Mouse (Mus musculus) midbrain, embryonic 10.5 days (tissue): ENCODE measurements around the gene Gm8439. TPM values are rescaled to one million over a fixed set of nuclear protein-coding genes. Genes with fewer than 3 reads are reported as not detected.
A peak's percentile ranks its signal among the peaks of the same experiment; 100 is the strongest.

Source experiments
- DNase-seq: peaks from one replicate; pipeline ENCODE4 v3.0.0-alpha.2; 2017; ENCODE audit warnings: low spot score
- H3K27ac ChIP-seq: fragments of 300-500 bp; sonication (generic); replicated peaks from 2 replicates; pipeline ENCODE4 v1.5.1; 2016; ENCODE audit warnings: mild to moderate bottlenecking
- H3K27me3 ChIP-seq: fragments of 300-500 bp; sonication (generic); 2 replicates; pipeline ENCODE4 v1.6.1; 2016; ENCODE audit warnings: low read depth, mild to moderate bottlenecking; ENCODE audit not compliant: poor library complexity, severe bottlenecking
- H3K36me3 ChIP-seq: fragments of 300-500 bp; sonication (generic); 2 replicates; pipeline ENCODE4 v1.6.1; 2016; ENCODE audit warnings: mild to moderate bottlenecking, moderate library complexity
- H3K4me1 ChIP-seq: fragments of 300-500 bp; sonication (generic); 2 replicates; pipeline ENCODE4 v1.6.1; 2016
- H3K4me3 ChIP-seq: fragments of 300-500 bp; sonication (generic); 2 replicates; pipeline ENCODE4 v1.5.1; 2016; ENCODE audit warnings: mild to moderate bottlenecking, moderate library complexity
- H3K9me3 ChIP-seq: fragments of 300-500 bp; sonication (generic); replicated peaks from 2 replicates; pipeline ENCODE4 v1.6.1; 2016; ENCODE audit warnings: mild to moderate bottlenecking
- WGBS: fragments of 180-500 bp; shearing (Covaris S2); methylation state at CpG from one replicate; pipeline ENCODE4 v1.1.7; 2016; 5-methylcytosine and 5-hydroxymethylcytosine counted together
- polyA plus RNA-seq: library from polyadenylated mRNA; unstranded; fragments of >200 nt; fragmentation: Nextera tagmentation; extraction: Ambion mirVana; gene quantifications from 2 replicates; pipeline ENCODE4 v1.2.1, GENCODE M21; 2016

The Gm8439 gene
- polyA plus RNA-seq, 1 experiment from 2014 or later: not detected

- peaks cover 55% of the 10 kb centered on the region for H3K4me1 ChIP-seq
- H3K4me3 ChIP-seq: no peak overlapping the region
- peak overlapping the region; percentile 67 for H3K27ac ChIP-seq
- DNase-seq: peak; percentile 52
- no peaks in the 10 kb centered on the region for H3K9me3 ChIP-seq
- no peaks in the 10 kb centered on the region for H3K36me3 ChIP-seq
- peaks cover 5% of the 10 kb centered on the region; the same call in 1 of the 2 replicates for H3K27me3 ChIP-seq
- 28% methylated on average over 10 of the region's 10 CpGs for WGBS
Observed at GRCm38 (mm10) chr4:120615528-120616081, 27.1 kb downstream of the Gm8439 start.

- no peak overlapping the region for H3K4me3 ChIP-seq
- H3K9me3 ChIP-seq: no peaks in the 10 kb centered on the region
- H3K4me1 ChIP-seq: peaks cover 50% of the 10 kb centered on the region
- H3K36me3 ChIP-seq: no peaks in the 10 kb centered on the region
- H3K27ac ChIP-seq: peak overlapping the region; percentile 67
- DNase-seq: no peak
- peaks cover 5% of the 10 kb centered on the region; the same call in 1 of the 2 replicates for H3K27me3 ChIP-seq
- WGBS: 60% methylated on average over 12 of the region's 13 CpGs
Observed at GRCm38 (mm10) chr4:120616199-120617025, 27.9 kb downstream of the Gm8439 start.

GRCm38 (mm10) chr4:120627728-120628127 lies 39.2 kb downstream of the Gm8439 start:
- WGBS: 89% methylated on average over 6 of the region's 6 CpGs
- Histone ChIP-seq H3K36me3 (no peaks in the 10 kb centered on the region), H3K9me3 (no peaks in the 10 kb centered on the region), H3K4me1 (no peaks in the 10 kb centered on the region), H3K27ac (no peak overlapping the region), H3K27me3 (no peaks in the 10 kb centered on the region), H3K4me3 (no peak overlapping the region)
- no peak for DNase-seq

DNA sequence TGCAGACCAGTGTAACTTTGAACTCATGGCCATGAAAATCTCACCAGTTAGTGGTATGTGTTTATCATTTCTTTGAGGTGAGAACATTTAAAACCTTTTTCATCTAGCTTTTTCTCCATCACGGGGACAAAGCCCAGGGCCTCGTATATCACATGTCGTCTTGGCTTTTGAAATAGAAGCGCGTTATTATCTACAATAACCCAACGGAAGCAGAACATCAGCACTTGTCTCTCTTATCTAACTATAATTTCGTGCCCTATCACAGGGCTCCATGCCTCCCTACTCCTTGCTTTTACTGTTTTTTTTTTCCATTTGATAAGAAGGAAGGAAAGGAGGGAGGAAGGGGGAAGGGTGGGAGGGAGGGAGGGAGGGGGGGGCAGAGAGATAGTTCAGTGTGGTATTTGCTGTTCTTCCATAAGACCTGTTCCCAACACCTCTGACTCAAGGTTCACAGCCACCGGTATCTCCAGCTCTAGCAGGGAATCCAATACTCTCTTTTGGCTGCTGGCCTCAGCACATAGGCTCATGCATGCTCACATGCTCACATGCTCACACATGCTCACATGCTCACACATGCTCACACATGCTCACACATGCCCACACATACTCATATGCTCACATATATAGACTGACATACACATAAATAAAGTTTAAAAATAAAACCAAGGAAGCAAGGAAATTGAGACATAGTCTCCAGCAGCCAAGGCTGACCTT lies 41.8 kb downstream of the Gm8439 start:
- no peaks in the 10 kb centered on the region for H3K36me3 ChIP-seq
- no peak overlapping the region for H3K27ac ChIP-seq
- no peak for DNase-seq
- H3K27me3 ChIP-seq: no peaks in the 10 kb centered on the region
- no peaks in the 10 kb centered on the region for H3K9me3 ChIP-seq
- 84% methylated on average over 8 of the region's 8 CpGs for WGBS
- H3K4me3 ChIP-seq: no peak overlapping the region
- H3K4me1 ChIP-seq: no peaks in the 10 kb centered on the region

DNA sequence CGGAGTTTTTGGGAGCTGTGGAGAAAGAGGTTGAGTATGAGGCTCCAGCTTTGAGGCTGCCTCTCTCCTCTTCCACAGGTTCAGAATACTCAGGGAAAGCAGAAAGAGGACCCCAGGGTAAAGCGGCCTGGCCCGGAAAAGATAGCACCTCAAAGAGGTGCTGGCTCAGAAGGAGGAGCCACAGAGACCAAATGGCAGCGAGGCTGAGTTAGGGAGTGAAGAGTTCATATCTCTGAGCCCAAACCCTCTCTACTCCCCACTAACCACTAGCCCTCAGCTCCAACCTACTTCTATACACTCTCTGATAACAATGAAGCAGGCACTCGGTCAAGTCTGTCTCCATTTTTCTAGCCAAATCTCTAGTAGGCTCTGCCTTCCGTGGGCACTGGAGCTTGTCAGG lies 43.3 kb downstream of the Gm8439 start:
- H3K36me3 ChIP-seq: no peaks in the 10 kb centered on the region
- DNase-seq: no peak
- no peaks in the 10 kb centered on the region for H3K27me3 ChIP-seq
- H3K4me3 ChIP-seq: no peak overlapping the region
- no peak overlapping the region for H3K27ac ChIP-seq
- H3K4me1 ChIP-seq: no peaks in the 10 kb centered on the region
- no peaks in the 10 kb centered on the region for H3K9me3 ChIP-seq
- 69% methylated on average over 6 of the region's 6 CpGs for WGBS

- H3K4me3 ChIP-seq: no peak overlapping the region
- H3K36me3 ChIP-seq: no peaks in the 10 kb centered on the region
- H3K27me3 ChIP-seq: peaks cover 2% of the 10 kb centered on the region; the same call in 1 of the 2 replicates
- WGBS: 88% methylated on average over 2 of the region's 2 CpGs
- no peaks in the 10 kb centered on the region for H3K4me1 ChIP-seq
- H3K9me3 ChIP-seq: no peaks in the 10 kb centered on the region
- H3K27ac ChIP-seq: no peak overlapping the region
- no peak for DNase-seq
Observed at GRCm38 (mm10) chr4:120635351-120635750, 46.8 kb downstream of the Gm8439 start.

DNA sequence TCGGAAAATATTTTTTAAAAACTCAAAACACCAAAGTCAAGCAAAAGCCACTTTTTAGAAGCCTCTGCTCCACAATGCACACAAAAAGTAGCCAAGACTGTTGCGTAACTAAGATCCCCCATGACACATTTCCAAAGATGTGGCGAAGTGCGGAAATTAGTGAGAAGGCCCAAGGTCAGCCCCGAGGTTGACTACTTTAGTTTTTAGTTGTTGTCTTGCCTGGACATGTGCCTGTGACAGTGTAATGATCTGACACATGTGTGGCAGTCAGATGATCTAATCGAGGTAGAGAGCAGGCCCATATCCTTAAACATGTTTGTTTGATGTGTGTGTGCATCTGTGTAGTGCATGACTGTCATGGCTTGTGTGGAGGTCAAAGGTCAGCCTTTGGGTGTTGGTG lies 53.4 kb downstream of the Gm8439 start:
- no peaks in the 10 kb centered on the region for H3K36me3 ChIP-seq
- 93% methylated on average over 6 of the region's 6 CpGs for WGBS
- H3K4me1 ChIP-seq: no peaks in the 10 kb centered on the region
- DNase-seq: no peak
- no peak overlapping the region for H3K27ac ChIP-seq
- peaks cover 6% of the 10 kb centered on the region; the same call in 1 of the 2 replicates for H3K27me3 ChIP-seq
- no peaks in the 10 kb centered on the region for H3K9me3 ChIP-seq
- no peak overlapping the region for H3K4me3 ChIP-seq

GRCm38 (mm10) chr4:120643899-120644298 lies 55.4 kb downstream of the Gm8439 start:
- Histone ChIP-seq H3K4me1 (no peaks in the 10 kb centered on the region), H3K36me3 (no peaks in the 10 kb centered on the region), H3K27me3 (peaks cover 22% of the 10 kb centered on the region), H3K27ac (no peak overlapping the region), H3K9me3 (no peaks in the 10 kb centered on the region), H3K4me3 (no peak overlapping the region)
- WGBS: 89% methylated on average over 3 of the region's 3 CpGs
- no peak for DNase-seq

DNA sequence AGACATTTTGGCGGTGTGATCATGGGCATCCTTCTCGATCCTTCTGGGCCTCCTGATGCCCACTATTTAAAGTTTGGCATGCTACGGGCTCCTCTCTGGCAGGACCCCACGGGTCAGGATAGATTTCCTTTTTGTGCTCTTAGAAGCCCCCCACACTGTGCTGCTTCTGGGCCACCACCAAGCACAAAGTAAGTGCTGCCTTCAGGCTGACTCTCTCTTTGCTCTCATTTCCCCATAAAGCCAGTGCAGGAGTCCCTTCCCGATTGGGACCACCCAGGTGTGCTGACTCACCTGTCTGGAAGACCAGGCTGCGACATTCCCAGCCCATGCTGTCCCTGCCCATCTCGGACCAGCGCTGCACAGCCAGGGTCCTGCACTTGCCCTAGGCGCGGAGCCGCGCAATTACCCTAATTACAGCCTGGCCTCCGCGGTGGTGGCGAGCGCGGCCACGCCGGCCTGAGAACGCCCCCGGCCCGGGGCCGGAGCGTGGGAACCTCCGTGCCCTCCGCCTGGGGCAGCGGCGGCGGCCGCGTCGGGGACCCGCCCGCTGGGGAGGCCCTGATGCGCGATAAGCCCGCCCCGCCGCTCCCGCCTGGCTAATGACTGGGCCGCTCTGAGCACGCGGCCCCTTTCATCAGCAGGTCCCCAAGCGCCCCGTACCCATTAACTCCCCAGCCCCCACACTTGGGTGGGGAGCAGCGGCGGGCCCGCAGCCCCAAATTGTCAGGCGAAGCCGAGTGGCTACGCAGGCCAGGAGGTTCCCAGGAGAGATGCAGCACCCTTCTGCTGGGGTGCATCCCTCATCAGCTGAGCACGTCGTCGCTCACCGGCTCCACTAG lies 61.0 kb downstream of the Gm8439 start:
- H3K27ac ChIP-seq: peak overlapping the region; percentile 76
- H3K9me3 ChIP-seq: no peaks in the 10 kb centered on the region; the same call in 1 of the 2 replicates
- peak overlapping the region; percentile 65 for H3K4me3 ChIP-seq
- H3K4me1 ChIP-seq: peaks cover 11% of the 10 kb centered on the region
- peak; percentile 60 for DNase-seq
- H3K27me3 ChIP-seq: peaks cover 62% of the 10 kb centered on the region
- no peaks in the 10 kb centered on the region for H3K36me3 ChIP-seq
- 4% methylated on average over 55 of the region's 55 CpGs for WGBS

- Histone ChIP-seq H3K27ac (no peak overlapping the region; the same call in 1 of the 2 replicates), H3K36me3 (no peaks in the 10 kb centered on the region), H3K27me3 (peaks cover 67% of the 10 kb centered on the region), H3K4me3 (peak overlapping the region; percentile 65), H3K4me1 (peaks cover 11% of the 10 kb centered on the region), H3K9me3 (no peaks in the 10 kb centered on the region; the same call in 1 of the 2 replicates)
- 27% methylated on average over 7 of the region's 7 CpGs for WGBS
- no peak for DNase-seq
Observed at GRCm38 (mm10) chr4:120650208-120650592, 61.7 kb downstream of the Gm8439 start.

GRCm38 (mm10) chr4:120655898-120656297 lies 67.4 kb downstream of the Gm8439 start:
- no peak for DNase-seq
- Histone ChIP-seq H3K9me3 (no peaks in the 10 kb centered on the region; the same call in 1 of the 2 replicates), H3K27me3 (peaks cover 25% of the 10 kb centered on the region), H3K36me3 (no peaks in the 10 kb centered on the region), H3K4me3 (no peak overlapping the region), H3K4me1 (no peaks in the 10 kb centered on the region), H3K27ac (no peak overlapping the region)
- WGBS: 88% methylated on average over 8 of the region's 8 CpGs
